Mouse (Mus musculus) spleen, postnatal 36 days (tissue): ENCODE data around the gene Set.

Source experiments
- DNase-seq, 2 experiments: peaks; one replicate each; pipeline ENCODE4 v3.0.0; 2022; ENCODE audit warnings: low spot score in 2 of 2, mixed read lengths in 1 of 2

Gene Set

DNA sequence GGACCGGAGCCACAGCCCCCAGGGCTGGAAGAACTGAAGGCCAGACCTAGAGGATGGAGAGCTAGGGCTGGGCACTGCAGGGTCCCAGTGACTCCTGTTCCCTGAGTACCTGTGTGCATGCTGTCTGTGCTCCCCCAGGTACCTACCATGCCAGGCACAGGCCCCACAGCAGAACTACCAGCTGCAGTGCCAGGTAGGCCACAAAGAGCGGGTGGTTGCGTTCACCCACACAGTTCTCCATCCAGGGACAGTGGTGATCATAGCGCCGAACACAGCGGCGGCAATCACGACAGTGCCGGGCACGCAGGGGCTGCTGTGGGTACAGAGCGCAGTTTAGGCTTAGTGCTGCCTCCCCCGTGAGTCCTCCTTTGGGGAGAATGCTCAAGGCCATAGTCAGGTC, 34.3 kb downstream of the Set start:
- no peak for DNase-seq

GRCm38 (mm10) chr2:30092280-30092918, 35.2 kb downstream of the Set start:
- no peak for DNase-seq

DNA sequence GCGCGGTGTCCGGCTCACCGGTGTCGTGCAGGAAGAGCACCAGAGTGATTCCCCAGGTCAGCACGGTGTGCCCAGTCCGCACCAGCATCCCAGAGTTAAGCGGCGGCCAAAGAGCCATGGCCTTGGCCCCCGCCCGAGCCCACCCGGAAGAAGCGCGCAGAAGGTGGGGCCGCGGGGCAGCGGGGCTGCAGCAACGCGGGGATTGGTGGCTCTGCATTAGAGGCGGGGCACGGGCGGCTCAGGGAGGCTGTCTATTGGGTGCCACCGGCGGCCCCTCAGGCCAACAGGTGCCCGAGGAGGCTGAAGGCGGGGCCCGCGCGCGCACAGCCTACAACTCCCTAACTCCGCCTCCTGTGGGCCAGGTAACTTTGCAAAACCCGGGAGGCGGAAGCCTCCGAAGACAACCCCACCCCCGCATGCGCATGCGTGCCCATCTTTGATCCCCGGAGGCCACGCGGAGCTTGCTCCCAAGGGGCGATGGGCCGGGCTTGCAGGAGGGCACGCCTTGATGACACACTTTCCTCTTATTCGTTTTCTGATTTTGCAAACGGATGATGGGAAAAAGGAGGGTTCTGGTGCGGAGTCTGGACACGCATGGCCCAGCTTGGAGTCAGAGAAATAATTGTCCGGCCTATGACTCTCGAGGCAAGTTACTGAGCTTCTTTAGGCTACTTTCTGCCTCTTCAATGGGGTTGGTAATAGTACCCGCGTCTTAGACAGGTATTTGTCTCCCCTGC, 36.5 kb downstream of the Set start, which contains the start of gene Zdhhc12:
Gene Zdhhc12 (minus strand): TSS at position 178 of the 737 bp plus-strand sequence.
- DNase-seq = peak; percentile 99

GRCm38 (mm10) chr2:30094208-30094588, 37.0 kb downstream of the Set start:
- peak in 1 of 2 experiments; percentile 29 for DNase-seq

DNA sequence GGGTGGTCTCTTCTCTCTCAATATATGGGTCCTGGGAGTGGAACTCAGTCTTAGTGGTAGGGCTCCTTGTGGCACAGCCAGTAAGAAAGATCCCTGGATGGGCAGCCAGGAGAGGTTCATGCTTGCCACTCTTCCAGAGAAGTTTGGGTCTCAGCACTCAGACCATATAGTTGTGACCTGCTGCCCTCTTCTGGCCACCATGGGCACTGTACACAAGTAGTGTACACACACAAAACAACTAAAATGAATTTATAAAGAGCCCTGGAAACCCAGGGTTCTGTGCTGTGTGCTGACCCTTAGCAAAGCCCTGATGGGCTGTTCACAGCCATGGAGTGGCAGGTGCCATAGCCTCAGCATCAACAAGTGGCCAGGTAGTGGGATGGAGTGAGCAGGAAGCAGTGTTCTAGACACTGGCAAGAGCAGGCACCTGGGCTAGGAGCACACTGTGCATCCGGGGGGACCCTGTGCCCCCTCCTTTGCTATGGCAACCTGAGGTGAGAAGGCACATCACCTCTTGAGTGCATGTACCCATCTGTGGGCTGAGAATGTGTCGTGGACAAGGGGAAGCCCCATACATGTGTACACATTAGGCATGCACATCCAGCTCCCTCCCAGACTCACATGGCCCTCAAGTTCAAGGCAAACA, 38.8 kb downstream of the Set start:
- DNase-seq = peak; percentile 46 to 61

DNA sequence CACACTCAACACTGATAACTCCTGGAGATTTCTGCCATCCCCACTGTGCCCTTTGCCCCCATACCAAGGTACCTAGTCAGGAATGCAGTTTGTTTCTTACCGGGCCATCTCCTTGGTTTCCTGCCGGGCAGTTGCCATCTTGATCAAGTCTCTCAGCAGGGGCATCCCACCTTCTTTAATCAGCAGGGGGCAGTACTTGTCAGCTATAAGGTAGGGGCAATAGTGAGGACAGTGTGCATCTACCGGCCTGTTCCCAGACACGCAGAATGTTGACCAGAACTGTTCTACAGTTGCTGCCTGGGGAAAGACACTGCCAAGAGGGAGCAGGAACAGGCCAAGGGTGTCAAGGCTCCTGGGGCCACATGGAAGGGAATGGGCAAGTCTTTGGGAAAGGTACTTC, 43.0 kb downstream of the Set start:
- no peak for DNase-seq

- peak; percentile 55 to 64 for DNase-seq
Observed at GRCm38 (mm10) chr2:30106364-30106763, 49.2 kb downstream of the Set start.

GRCm38 (mm10) chr2:30107646-30108045, 50.5 kb downstream of the Set start:
- DNase-seq = no peak

GRCm38 (mm10) chr2:30108260-30108659, 51.1 kb downstream of the Set start:
- no peak for DNase-seq

- no peak for DNase-seq
Observed at GRCm38 (mm10) chr2:30111500-30111899, 54.3 kb downstream of the Set start.

- DNase-seq = no peak
Observed at GRCm38 (mm10) chr2:30112564-30112963, 55.4 kb downstream of the Set start.

- DNase-seq = peak; percentile 79 to 82
Observed at GRCm38 (mm10) chr2:30119641-30120051, 62.5 kb downstream of the Set start.

- DNase-seq = no peak
Observed at GRCm38 (mm10) chr2:30120269-30120668, 63.1 kb downstream of the Set start.
